Mouse (Mus musculus): ENCODE measurements around the gene Ifna12.
"Not testable (repeated sequence)": the region's sequence is repeated elsewhere in the genome, so short reads cannot be mapped to it uniquely, and the experiment has no call there.

Gene Ifna12

DNA sequence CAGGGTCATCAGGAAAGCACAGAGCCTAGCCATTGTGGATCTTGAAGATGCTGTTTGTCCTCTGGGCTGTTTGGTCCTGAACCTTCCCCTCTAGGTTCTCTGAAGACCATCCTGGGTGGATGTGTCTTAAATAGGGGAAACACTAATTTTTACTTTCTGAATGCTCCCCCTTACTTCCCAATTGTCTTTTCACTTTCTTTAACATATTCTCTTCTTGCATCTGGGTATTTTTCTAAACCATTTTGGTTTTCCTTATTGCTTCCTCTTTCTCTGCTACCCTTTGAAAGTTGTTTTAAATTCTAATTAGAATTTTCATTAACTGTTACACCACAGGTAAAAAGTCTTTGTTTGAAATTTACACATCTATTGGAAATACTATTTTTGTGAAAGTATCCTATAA, at the start of gene Ifna12:
Ifna12 (minus strand) TSS at position 101 of the 400 bp plus-strand sequence.
- no peak for DNase-seq (ENCODE audit: low read depth, low spot score)

DNA sequence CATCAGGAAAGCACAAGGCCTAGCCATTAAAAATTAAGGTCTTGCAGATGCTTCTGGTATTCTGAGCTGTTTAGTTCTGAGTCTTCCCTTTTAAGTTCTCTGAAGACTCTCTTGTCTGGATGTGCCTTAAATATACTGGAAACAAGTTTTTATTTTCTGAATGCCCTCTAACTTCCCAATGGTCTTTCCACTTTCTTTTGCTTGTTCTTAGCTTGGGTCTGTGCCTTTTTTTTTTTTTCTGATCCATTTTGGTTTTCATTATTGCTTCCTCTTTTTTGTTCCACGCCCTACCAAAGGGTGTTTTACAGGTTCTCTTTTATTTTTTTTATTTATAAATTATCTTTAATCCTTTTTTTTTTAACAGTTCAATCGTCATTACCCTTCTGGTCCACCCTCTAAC, 41.2 kb upstream of the Ifna12 start, which contains the start of gene Ifna13:
Ifna13 (minus strand) TSS at position 101 of the 400 bp plus-strand sequence.
- DNase-seq (ENCODE audit: low read depth, low spot score): no peak

DNA sequence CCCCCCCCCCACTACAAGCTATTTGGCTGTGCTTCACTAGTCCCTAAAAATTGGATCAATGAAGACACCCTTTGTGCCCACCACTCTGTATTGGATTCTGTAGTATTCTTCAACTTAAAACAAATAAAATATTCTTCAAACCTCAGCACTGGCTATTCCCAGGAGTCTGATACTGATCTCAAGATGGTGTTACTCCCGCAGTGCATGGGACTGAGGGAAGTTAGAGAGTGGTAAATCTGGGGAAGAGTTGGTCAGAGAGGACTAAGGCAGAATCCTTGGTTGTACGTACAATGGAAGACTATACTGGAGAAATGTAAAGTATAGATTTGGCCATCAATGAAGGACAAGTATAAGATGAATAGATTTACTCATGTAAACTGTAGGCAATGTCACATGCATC, 39.4 kb upstream of the Ifna12 start:
- DNase-seq (ENCODE audit: low read depth, low spot score): peak; percentile 1

DNA sequence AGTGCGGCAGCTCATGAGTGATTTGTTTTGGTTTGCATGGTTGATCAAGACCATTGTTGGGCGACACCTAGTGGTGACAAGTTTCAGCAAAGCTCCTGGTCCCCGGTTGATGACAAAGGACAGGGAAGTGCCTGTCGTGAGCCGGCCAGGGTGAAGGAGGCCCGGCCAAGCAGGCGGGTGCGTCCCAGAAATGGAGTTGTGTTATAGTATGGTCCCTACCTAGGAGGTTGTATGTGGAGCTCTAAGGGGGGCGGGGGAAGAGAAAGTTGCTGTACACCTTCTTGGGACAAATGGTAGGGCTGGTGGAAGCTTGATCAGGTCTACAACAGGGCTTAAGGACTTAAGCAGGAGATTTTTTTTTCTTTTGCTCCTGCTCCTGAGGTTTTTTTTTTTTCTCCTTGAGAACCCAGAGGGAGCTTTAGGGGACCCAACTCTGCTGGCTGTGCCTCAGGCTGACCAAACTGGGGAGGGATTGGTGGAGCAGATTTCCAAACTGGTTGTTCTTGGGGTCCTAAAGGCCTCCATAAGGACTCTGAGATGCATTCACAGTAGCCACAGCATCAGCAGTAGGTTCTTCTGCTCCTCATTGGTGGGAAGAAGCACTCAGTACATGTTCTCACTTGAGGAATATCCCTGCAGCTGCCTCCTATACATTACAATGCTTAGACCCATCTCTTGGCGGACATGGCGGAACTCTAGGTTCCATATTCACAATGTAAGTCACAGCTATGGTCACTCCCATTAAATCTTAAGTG, 38.1 kb upstream of the Ifna12 start:
- peak; percentile 92 for DNase-seq (ENCODE audit: low read depth, low spot score)

DNA sequence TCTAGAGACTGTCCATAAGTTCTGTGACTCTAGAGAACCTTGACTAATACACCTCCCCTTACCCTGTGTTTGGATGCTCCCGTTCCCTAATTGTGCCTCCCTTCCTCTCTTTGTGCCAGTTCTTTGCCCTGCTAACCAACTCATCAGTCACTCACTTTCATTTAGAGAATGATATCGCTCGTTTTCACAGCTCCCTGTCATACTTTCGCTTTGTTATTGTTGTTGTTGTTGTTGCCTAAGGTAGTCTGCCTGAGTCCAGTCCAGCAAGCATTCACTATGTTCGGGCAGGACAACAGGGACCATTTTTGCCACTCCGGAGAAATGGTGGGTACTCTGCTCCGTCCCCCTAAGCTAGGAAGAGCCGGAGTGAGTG, 37.5 kb upstream of the Ifna12 start:
- DNase-seq (ENCODE audit: low read depth, low spot score): no peak

DNA sequence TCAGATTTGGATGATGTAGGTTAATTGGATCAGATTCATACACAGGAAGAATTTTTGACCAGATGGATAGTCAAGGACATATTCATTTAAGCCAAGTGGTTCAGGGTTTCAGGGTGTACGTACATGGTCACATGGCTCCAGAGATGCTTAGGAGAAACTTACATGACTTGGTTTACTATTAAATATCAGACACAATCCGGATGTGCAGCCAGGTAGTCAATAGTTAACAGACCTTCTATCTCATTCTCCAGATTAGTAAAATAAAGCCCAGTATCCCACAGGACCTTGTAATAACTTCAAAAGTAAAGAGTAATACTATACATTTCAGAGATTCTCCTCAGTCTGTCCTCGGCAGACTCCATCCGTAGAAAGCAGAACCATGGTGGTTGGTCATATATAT, 31.1 kb upstream of the Ifna12 start, which contains the start of gene C87499:
C87499 (minus strand) TSS at position 101 of the 400 bp plus-strand sequence.
- no peak for DNase-seq (ENCODE audit: low read depth, low spot score)

GRCm38 (mm10) chr4:88592285-88592684, 10.9 kb downstream of the Ifna12 start, which contains the start of gene Ifna9:
TSS of gene Ifna9 (minus strand) at chr4:88592385.
- no peak for DNase-seq (ENCODE audit: low read depth, low spot score)

- DNase-seq (ENCODE audit: low read depth, low spot score): no peak
Measured at GRCm38 (mm10) chr4:88571698-88572097, 31.5 kb downstream of the Ifna12 start, which contains the start of gene Ifna14. TSS of gene Ifna14 (minus strand) at chr4:88571798.

GRCm38 (mm10) chr4:88561791-88562190, 41.4 kb downstream of the Ifna12 start:
- no peak for DNase-seq (ENCODE audit: low read depth, low spot score)

DNA sequence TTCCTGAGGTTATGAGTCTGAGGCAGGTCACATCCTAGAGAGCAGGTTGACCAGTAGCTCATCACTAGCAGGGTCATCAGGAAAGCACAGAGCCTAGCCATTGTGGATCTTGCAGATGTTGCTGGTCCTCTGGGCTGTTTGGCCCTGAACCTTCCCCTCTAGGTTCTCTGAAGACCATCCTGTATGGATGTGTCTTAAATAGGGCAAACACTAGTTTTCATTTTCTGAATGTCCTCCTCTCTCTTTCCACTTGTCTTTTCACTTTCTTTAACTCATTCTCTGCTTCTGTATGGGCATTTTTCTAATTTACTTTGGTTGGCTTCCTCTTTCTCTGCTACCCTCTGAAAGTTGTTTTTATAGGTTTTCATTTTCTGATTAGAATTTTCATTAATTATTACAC, 45.0 kb downstream of the Ifna12 start, which contains the start of gene Ifna15:
Ifna15 (minus strand) TSS at position 101 of the 400 bp plus-strand sequence.
- DNase-seq (ENCODE audit: low read depth, low spot score): not testable (repeated sequence)
